Mouse (Mus musculus) stomach, postnatal 0 days (tissue): Measurements from ENCODE around the gene Lrrc9.

Source experiments
- CTCF ChIP-seq: IDR thresholded peaks from 2 replicates; pipeline ENCODE4 v1.5.1; 2016; ENCODE audit warnings: antibody characterized with exemption, low read depth, mild to moderate bottlenecking, moderate library complexity
- EP300 ChIP-seq: optimal IDR thresholded peaks from 2 replicates; pipeline ENCODE3; 2016; ENCODE audit warnings: antibody characterized with exemption

- TF ChIP-seq CTCF = no peak
- no peak for TF ChIP-seq EP300
Observed at GRCm38 (mm10) chr12:72453941-72454340, 12.3 kb downstream of the Lrrc9 start.
